ENCODE assay signal across 13 mouse cellular contexts in the genomic region with DNA sequence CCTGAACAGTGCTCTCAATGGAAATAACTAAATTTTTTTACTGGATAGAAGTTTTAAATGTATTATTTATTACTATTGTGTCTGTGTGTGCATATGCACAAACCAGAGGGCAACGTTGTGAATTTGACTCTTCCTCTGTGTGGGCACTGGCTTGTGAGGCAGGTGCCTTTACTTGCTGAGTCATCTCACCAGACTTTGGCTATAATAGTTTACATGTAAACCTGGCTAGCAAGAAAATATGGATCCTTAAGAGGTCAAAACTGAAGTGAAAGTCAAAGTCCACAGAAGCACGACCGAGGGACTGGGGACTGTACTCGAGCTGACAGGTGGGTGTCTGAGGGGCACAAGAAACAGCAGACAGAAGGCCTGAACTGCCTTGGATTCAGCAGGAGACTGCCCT.
"Had no signal": no experiment of that assay in that cellular context is flagged by ENCODE, and none has a peak within 500 bp of the region (broad histone marks: within the 10 kb centered on the region; RNA-seq: fewer than 3 reads in every experiment).

No protein-coding gene starts in this region.

- H3K9me3 ChIP-seq: limb, embryonic 15.5 days; lung, embryonic 15.5 days; midbrain, embryonic 10.5 days; neural tube, embryonic 15.5 days had no signal

- H3K4me1 ChIP-seq: limb, embryonic 15.5 days; lung, embryonic 15.5 days; midbrain, embryonic 10.5 days; neural tube, embryonic 15.5 days had no signal

- H3K27me3 ChIP-seq: limb, embryonic 15.5 days; lung, embryonic 15.5 days; neural tube, embryonic 15.5 days had no signal

- H3K27ac ChIP-seq: limb, embryonic 15.5 days; lung, embryonic 15.5 days; macrophage; midbrain, embryonic 10.5 days; neural tube, embryonic 15.5 days had no signal

- H3K9ac ChIP-seq: limb, embryonic 15.5 days; lung, embryonic 15.5 days; neural tube, embryonic 15.5 days had no signal

- DNase-seq: kidney, adult 8-10 months; kidney, postnatal 14 days; lung, postnatal 14 days; midbrain, embryonic 14.5 days; right cerebral cortex, adult 18-20 months; right cerebral cortex, postnatal 25 days; thymus, postnatal 36 days had no signal

- H3K4me3 ChIP-seq: limb, embryonic 15.5 days; lung, embryonic 15.5 days; midbrain, embryonic 10.5 days; myocyte; neural tube, embryonic 15.5 days had no signal

- H3K4me2 ChIP-seq: limb, embryonic 15.5 days; lung, embryonic 15.5 days; neural tube, embryonic 15.5 days had no signal
